Mouse (Mus musculus): Measurements from ENCODE around the gene Bex4. TPM values are rescaled to one million over a fixed set of nuclear protein-coding genes. Genes with fewer than 3 reads are reported as not detected.
"Not testable (repeated sequence)": the region's sequence is repeated elsewhere in the genome, so short reads cannot be mapped to it uniquely, and the experiment has no call there.

Bex4 gene
- polyA plus RNA-seq, 1 experiment = 15.6 TPM

DNA sequence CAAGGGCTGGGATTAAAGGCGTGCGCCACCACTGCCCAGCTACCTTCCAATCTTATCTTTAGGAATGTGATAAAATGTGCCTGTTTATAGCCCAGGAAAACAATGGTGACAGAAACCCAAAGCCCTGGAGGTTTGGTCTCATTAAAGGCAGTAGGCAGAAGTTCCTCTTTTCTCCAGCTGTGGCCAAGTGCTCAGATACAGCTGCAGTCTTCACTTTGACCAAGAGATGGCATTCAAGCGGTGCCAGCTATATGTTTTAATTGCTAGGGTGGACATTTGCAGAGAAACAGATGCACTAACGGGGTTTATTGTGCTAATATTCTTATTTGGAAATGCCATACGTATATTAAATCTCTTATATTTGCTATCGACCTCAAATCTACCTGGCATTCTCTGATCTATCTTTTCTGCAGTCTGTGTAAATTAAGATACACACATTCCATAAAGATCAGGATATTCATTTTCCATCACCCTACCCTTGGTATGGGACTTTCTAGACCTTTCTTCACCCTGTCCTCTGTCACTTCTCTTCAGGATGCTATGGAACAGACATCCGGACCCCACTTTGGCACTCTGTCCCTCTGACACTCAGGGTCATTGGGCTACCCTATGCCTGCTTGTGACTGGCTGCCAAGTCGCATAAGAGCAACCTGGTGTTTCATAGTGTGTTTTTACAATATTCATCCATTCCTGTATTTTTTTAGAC, 11.6 kb upstream of the Bex4 start:
- no peak for TF ChIP-seq CTCF (IDR thresholded peaks at IDR 0.05; ENCODE audit: control insufficient read depth, insufficient read depth, low read length)
- TF ChIP-seq POLR2A (IDR thresholded peaks at IDR 0.05; ENCODE audit: borderline replicate concordance, control insufficient read depth, low read depth, low read length) = no peak
- 33% methylated on average over 8 of the region's 8 CpGs for WGBS

GRCm38 (mm10) chrX:136127744-136128064, 11.1 kb upstream of the Bex4 start:
- H3K27ac ChIP-seq (ENCODE audit: control insufficient read depth, insufficient read depth, low read depth, low read length, poor library complexity) = no peak overlapping the region
- WGBS = 12% methylated on average over 5 of the region's 5 CpGs
- H3K4me3 ChIP-seq (replicated peaks; ENCODE audit: control insufficient read depth, low read depth, low read length) = no peak overlapping the region
- peak; percentile 38; the same call in 1 of the 2 replicates for TF ChIP-seq CTCF (IDR thresholded peaks at IDR 0.05; ENCODE audit: control insufficient read depth, insufficient read depth, low read length)
- TF ChIP-seq POLR2A (IDR thresholded peaks at IDR 0.05; ENCODE audit: borderline replicate concordance, control insufficient read depth, low read depth, low read length) = no peak
- H3K4me1 ChIP-seq (ENCODE audit: control insufficient read depth, insufficient read depth, low read length) = no peaks in the 10 kb centered on the region

More for the DNA sequence above, 11.6 kb upstream of the Bex4 start:
- Histone ChIP-seq H3K27ac (ENCODE audit: control insufficient read depth, insufficient read depth, low read depth, low read length, poor library complexity) (no peak overlapping the region), H3K4me3 (replicated peaks; ENCODE audit: control insufficient read depth, low read depth, low read length) (no peak overlapping the region), H3K4me1 (ENCODE audit: control insufficient read depth, insufficient read depth, low read length) (no peaks in the 10 kb centered on the region)

- H3K27ac ChIP-seq (ENCODE audit: control insufficient read depth, insufficient read depth, low read depth, low read length, poor library complexity) = no peak overlapping the region
- TF ChIP-seq POLR2A (IDR thresholded peaks at IDR 0.05; ENCODE audit: borderline replicate concordance, control insufficient read depth, low read depth, low read length) (no peak), CTCF (IDR thresholded peaks at IDR 0.05; ENCODE audit: control insufficient read depth, insufficient read depth, low read length) (no peak)
- WGBS = 65% methylated on average over 4 of the region's 4 CpGs
- no peak overlapping the region for H3K4me3 ChIP-seq (replicated peaks; ENCODE audit: control insufficient read depth, low read depth, low read length)
- H3K4me1 ChIP-seq (ENCODE audit: control insufficient read depth, insufficient read depth, low read length) = no peaks in the 10 kb centered on the region
Measured at GRCm38 (mm10) chrX:136135559-136135958, 3.2 kb upstream of the Bex4 start.

DNA sequence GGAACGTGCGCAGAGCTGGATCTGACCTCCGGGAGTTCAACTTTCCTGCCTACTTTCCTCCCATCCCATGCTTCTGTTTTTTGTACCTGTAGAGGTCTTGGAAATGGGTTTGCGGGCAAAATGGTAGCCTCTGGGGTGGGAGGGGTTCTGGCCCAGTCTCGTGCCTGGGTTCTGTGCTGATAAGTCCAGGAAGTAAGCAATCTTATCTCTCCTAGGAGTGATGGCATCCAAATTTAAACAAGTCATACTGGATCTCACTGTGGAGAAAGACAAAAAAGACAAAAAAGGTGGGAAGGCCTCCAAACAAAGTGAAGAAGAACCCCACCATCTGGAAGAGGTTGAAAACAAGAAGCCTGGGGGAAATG, 826 bp downstream of the Bex4 start:
- H3K27ac ChIP-seq (ENCODE audit: control insufficient read depth, insufficient read depth, low read depth, low read length, poor library complexity); H3K4me1 ChIP-seq (ENCODE audit: control insufficient read depth, insufficient read depth, low read length): not testable (repeated sequence)
- peak overlapping the region; percentile 55 for H3K4me3 ChIP-seq (replicated peaks; ENCODE audit: control insufficient read depth, low read depth, low read length)
- WGBS = 34% methylated on average over 5 of the region's 5 CpGs

DNA sequence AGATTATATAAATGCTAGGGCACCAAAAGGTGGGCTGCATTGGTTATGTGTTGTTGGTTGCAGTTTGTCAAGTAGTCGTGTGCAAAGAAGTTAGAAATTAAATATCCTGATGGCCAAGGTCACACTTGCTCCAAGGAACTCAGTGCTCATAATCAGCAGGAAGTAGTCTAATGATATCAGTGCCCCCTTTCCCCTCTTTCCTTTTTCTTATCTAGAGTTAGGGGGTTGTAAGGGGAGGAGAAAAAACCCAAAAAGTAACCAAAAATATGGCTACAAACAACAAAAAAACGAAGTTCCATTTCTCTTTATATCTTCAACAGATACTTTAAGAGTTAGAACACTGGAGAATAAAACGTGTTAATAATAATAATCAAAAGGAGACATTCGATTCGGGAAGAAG, 2.6 kb downstream of the Bex4 start:
- TF ChIP-seq POLR2A (IDR thresholded peaks at IDR 0.05; ENCODE audit: borderline replicate concordance, control insufficient read depth, low read depth, low read length) (no peak), CTCF (IDR thresholded peaks at IDR 0.05; ENCODE audit: control insufficient read depth, insufficient read depth, low read length) (no peak)
- WGBS = 64% methylated on average over 5 of the region's 5 CpGs
- Histone ChIP-seq H3K4me1 (ENCODE audit: control insufficient read depth, insufficient read depth, low read length) (no peaks in the 10 kb centered on the region), H3K27ac (ENCODE audit: control insufficient read depth, insufficient read depth, low read depth, low read length, poor library complexity) (no peak overlapping the region), H3K4me3 (replicated peaks; ENCODE audit: control insufficient read depth, low read depth, low read length) (no peak overlapping the region)

DNA sequence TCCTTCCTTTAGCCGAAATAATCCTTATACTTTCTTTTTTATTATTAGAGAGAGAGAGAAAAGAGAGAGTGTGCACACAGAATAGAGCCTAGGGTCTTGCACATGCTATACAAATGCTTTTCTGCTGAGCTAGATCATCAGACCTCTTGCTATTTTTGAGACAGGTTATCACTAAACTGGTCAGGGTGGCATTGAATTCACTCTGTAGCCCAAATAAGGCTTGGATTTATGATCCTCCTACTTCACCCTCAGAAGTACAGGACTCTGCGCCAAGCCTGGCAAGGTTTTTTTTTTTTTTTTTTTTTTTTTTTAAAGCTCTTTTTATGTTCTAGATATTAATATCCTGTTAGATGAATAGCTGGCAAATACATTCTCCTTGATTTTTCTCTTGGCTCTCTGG, 4.9 kb downstream of the Bex4 start:
- H3K27ac ChIP-seq (ENCODE audit: control insufficient read depth, insufficient read depth, low read depth, low read length, poor library complexity) = no peak overlapping the region
- H3K4me3 ChIP-seq (replicated peaks; ENCODE audit: control insufficient read depth, low read depth, low read length) = no peak overlapping the region
- no peak for TF ChIP-seq CTCF (IDR thresholded peaks at IDR 0.05; ENCODE audit: control insufficient read depth, insufficient read depth, low read length)
- no peak for TF ChIP-seq POLR2A (IDR thresholded peaks at IDR 0.05; ENCODE audit: borderline replicate concordance, control insufficient read depth, low read depth, low read length)
- 70% methylated on average over 2 of the region's 2 CpGs for WGBS
- H3K4me1 ChIP-seq (ENCODE audit: control insufficient read depth, insufficient read depth, low read length) = no peaks in the 10 kb centered on the region

DNA sequence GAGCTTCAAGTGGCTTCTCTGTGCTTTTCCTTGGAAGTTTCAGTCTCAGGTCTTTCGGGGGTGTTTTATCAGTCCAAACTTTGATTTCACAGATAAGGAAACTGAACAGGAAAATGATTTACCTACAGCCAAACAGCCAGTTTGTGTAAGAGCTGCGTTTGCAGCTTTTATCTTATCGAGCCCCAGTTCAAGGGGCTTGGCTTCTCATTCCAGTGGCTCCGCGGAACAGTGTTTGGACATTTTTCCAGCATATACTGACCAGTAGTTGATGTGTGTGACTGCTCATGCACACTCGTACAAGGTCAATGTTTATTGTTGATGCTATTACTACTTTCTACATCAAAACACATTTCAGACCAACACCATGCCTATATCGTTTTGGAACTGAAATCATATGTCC, 5.4 kb downstream of the Bex4 start:
- H3K27ac ChIP-seq (ENCODE audit: control insufficient read depth, insufficient read depth, low read depth, low read length, poor library complexity) = no peak overlapping the region
- TF ChIP-seq POLR2A (IDR thresholded peaks at IDR 0.05; ENCODE audit: borderline replicate concordance, control insufficient read depth, low read depth, low read length) (no peak), CTCF (IDR thresholded peaks at IDR 0.05; ENCODE audit: control insufficient read depth, insufficient read depth, low read length) (no peak)
- 71% methylated on average over 7 of the region's 7 CpGs for WGBS
- no peak overlapping the region for H3K4me3 ChIP-seq (replicated peaks; ENCODE audit: control insufficient read depth, low read depth, low read length)
- no peaks in the 10 kb centered on the region for H3K4me1 ChIP-seq (ENCODE audit: control insufficient read depth, insufficient read depth, low read length)

- Histone ChIP-seq H3K4me1 (ENCODE audit: control insufficient read depth, insufficient read depth, low read length) (no peaks in the 10 kb centered on the region; the same call in 1 of the 2 replicates), H3K4me3 (replicated peaks; ENCODE audit: control insufficient read depth, low read depth, low read length) (no peak overlapping the region), H3K27ac (ENCODE audit: control insufficient read depth, insufficient read depth, low read depth, low read length, poor library complexity) (no peak overlapping the region)
- WGBS = 75% methylated on average over 10 of the region's 10 CpGs
- no peak for TF ChIP-seq CTCF (IDR thresholded peaks at IDR 0.05; ENCODE audit: control insufficient read depth, insufficient read depth, low read length)
- TF ChIP-seq POLR2A (IDR thresholded peaks at IDR 0.05; ENCODE audit: borderline replicate concordance, control insufficient read depth, low read depth, low read length) = no peak
Measured at GRCm38 (mm10) chrX:136170625-136171024, 31.8 kb downstream of the Bex4 start.
